Mouse (Mus musculus): ENCODE data around the gene Cyp2d11. TPM values are rescaled to one million over a fixed set of nuclear protein-coding genes. Genes with fewer than 3 reads are reported as not detected.
"Not testable (repeated sequence)": the region's sequence is repeated elsewhere in the genome, so short reads cannot be mapped to it uniquely, and the experiment has no call there.

Gene Cyp2d11
- polyA plus RNA-seq, 1 experiment from 2014 or later = not detected

GRCm38 (mm10) chr15:82375855-82376254, 18.0 kb downstream of the Cyp2d11 start:
- H3K36me3 ChIP-seq (ENCODE audit: control insufficient read depth, insufficient read depth) = no peaks in the 10 kb centered on the region
- H3K4me3 ChIP-seq (replicated peaks; ENCODE audit: low read length) = no peak overlapping the region
- no peak for ATAC-seq
- H3K4me2 ChIP-seq (ENCODE audit: low read length) = no peak overlapping the region
- H3K9ac ChIP-seq (replicated peaks; ENCODE audit: low read depth, low read length) = no peak overlapping the region
- peak overlapping the region; percentile 41; the same call in 1 of the 2 replicates for H3K27ac ChIP-seq (ENCODE audit: low read length)
- H3K4me1 ChIP-seq (replicated peaks; ENCODE audit: control insufficient read depth, insufficient read depth, low read length) = peaks cover 18% of the 10 kb centered on the region
- 87% methylated on average over 9 of the region's 9 CpGs for WGBS
- H3K9me3 ChIP-seq (ENCODE audit: control insufficient read depth, low read length) = no peaks in the 10 kb centered on the region
- H3K27me3 ChIP-seq (replicated peaks; ENCODE audit: control insufficient read depth, insufficient read depth, low read length) = no peaks in the 10 kb centered on the region

GRCm38 (mm10) chr15:82374437-82374836, 19.4 kb downstream of the Cyp2d11 start:
- H3K4me1 ChIP-seq (replicated peaks; ENCODE audit: control insufficient read depth, insufficient read depth, low read length) = peaks cover 13% of the 10 kb centered on the region
- 79% methylated on average over 5 of the region's 5 CpGs for whole genome bisulfite sequencing
- no peak for ATAC-seq

GRCm38 (mm10) chr15:82372991-82373390, 20.8 kb downstream of the Cyp2d11 start:
- Histone ChIP-seq H3K36me3 (ENCODE audit: control insufficient read depth, insufficient read depth) (no peaks in the 10 kb centered on the region), H3K27ac (ENCODE audit: low read length) (no peak overlapping the region), H3K4me2 (ENCODE audit: low read length) (no peak overlapping the region), H3K9ac (replicated peaks; ENCODE audit: low read depth, low read length) (no peak overlapping the region), H3K9me3 (ENCODE audit: control insufficient read depth, low read length) (no peaks in the 10 kb centered on the region), H3K4me1 (replicated peaks; ENCODE audit: control insufficient read depth, insufficient read depth, low read length) (peaks cover 13% of the 10 kb centered on the region), H3K27me3 (replicated peaks; ENCODE audit: control insufficient read depth, insufficient read depth, low read length) (no peaks in the 10 kb centered on the region), H3K4me3 (replicated peaks; ENCODE audit: low read length) (no peak overlapping the region)
- 85% methylated on average over 5 of the region's 5 CpGs for WGBS
- no peak for ATAC-seq

More at GRCm38 (mm10) chr15:82374437-82374836, 19.4 kb downstream of the Cyp2d11 start:
- Histone ChIP-seq H3K27me3 (replicated peaks; ENCODE audit: control insufficient read depth, insufficient read depth, low read length) (no peaks in the 10 kb centered on the region), H3K27ac (ENCODE audit: low read length) (no peak overlapping the region), H3K9ac (replicated peaks; ENCODE audit: low read depth, low read length) (no peak overlapping the region), H3K4me3 (replicated peaks; ENCODE audit: low read length) (no peak overlapping the region), H3K9me3 (ENCODE audit: control insufficient read depth, low read length) (no peaks in the 10 kb centered on the region), H3K4me2 (ENCODE audit: low read length) (no peak overlapping the region), H3K36me3 (ENCODE audit: control insufficient read depth, insufficient read depth) (no peaks in the 10 kb centered on the region)

- H3K4me2 ChIP-seq (ENCODE audit: low read length) = no peak overlapping the region
- H3K27me3 ChIP-seq (replicated peaks; ENCODE audit: control insufficient read depth, insufficient read depth, low read length) = no peaks in the 10 kb centered on the region
- H3K4me3 ChIP-seq (replicated peaks; ENCODE audit: low read length) = no peak overlapping the region
- H3K4me1 ChIP-seq (replicated peaks; ENCODE audit: control insufficient read depth, insufficient read depth, low read length) = peaks cover 13% of the 10 kb centered on the region
- 88% methylated on average over 6 of the region's 6 CpGs for WGBS
- no peaks in the 10 kb centered on the region for H3K36me3 ChIP-seq (ENCODE audit: control insufficient read depth, insufficient read depth)
- ATAC-seq = no peak
- H3K9me3 ChIP-seq (ENCODE audit: control insufficient read depth, low read length) = no peaks in the 10 kb centered on the region
- no peak overlapping the region for H3K9ac ChIP-seq (replicated peaks; ENCODE audit: low read depth, low read length)
- no peak overlapping the region for H3K27ac ChIP-seq (ENCODE audit: low read length)
Measured at GRCm38 (mm10) chr15:82372446-82372845, 21.4 kb downstream of the Cyp2d11 start.

- WGBS = 81% methylated on average over 1 of the region's 1 CpGs
- ATAC-seq = no peak
- Histone ChIP-seq H3K4me2 (ENCODE audit: low read length) (no peak overlapping the region), H3K27ac (ENCODE audit: low read length) (no peak overlapping the region), H3K4me1 (replicated peaks; ENCODE audit: control insufficient read depth, insufficient read depth, low read length) (no peaks in the 10 kb centered on the region), H3K9ac (replicated peaks; ENCODE audit: low read depth, low read length) (no peak overlapping the region), H3K27me3 (replicated peaks; ENCODE audit: control insufficient read depth, insufficient read depth, low read length) (no peaks in the 10 kb centered on the region), H3K9me3 (ENCODE audit: control insufficient read depth, low read length) (no peaks in the 10 kb centered on the region), H3K4me3 (replicated peaks; ENCODE audit: low read length) (no peak overlapping the region), H3K36me3 (ENCODE audit: control insufficient read depth, insufficient read depth) (no peaks in the 10 kb centered on the region)
Measured at GRCm38 (mm10) chr15:82368851-82369250, 25.0 kb downstream of the Cyp2d11 start.

GRCm38 (mm10) chr15:82368146-82368545, 25.7 kb downstream of the Cyp2d11 start:
- Histone ChIP-seq H3K27ac (ENCODE audit: low read length) (no peak overlapping the region), H3K4me3 (replicated peaks; ENCODE audit: low read length) (no peak overlapping the region), H3K4me1 (replicated peaks; ENCODE audit: control insufficient read depth, insufficient read depth, low read length) (no peaks in the 10 kb centered on the region), H3K9me3 (ENCODE audit: control insufficient read depth, low read length) (no peaks in the 10 kb centered on the region), H3K27me3 (replicated peaks; ENCODE audit: control insufficient read depth, insufficient read depth, low read length) (no peaks in the 10 kb centered on the region), H3K9ac (replicated peaks; ENCODE audit: low read depth, low read length) (no peak overlapping the region), H3K4me2 (ENCODE audit: low read length) (no peak overlapping the region), H3K36me3 (ENCODE audit: control insufficient read depth, insufficient read depth) (no peaks in the 10 kb centered on the region)
- 97% methylated on average over 4 of the region's 4 CpGs for WGBS
- ATAC-seq = no peak

- H3K27me3 ChIP-seq (replicated peaks; ENCODE audit: control insufficient read depth, insufficient read depth, low read length); ATAC-seq; H3K4me1 ChIP-seq (replicated peaks; ENCODE audit: control insufficient read depth, insufficient read depth, low read length); H3K36me3 ChIP-seq (ENCODE audit: control insufficient read depth, insufficient read depth); H3K9ac ChIP-seq (replicated peaks; ENCODE audit: low read depth, low read length); H3K9me3 ChIP-seq (ENCODE audit: control insufficient read depth, low read length); H3K4me2 ChIP-seq (ENCODE audit: low read length); H3K27ac ChIP-seq (ENCODE audit: low read length); H3K4me3 ChIP-seq (replicated peaks; ENCODE audit: low read length): not testable (repeated sequence)
- 9% methylated on average over 6 of the region's 9 CpGs for WGBS
Measured at GRCm38 (mm10) chr15:82364561-82364960, 29.3 kb downstream of the Cyp2d11 start.

- not testable (repeated sequence) for H3K4me1 ChIP-seq (replicated peaks; ENCODE audit: control insufficient read depth, insufficient read depth, low read length); H3K27me3 ChIP-seq (replicated peaks; ENCODE audit: control insufficient read depth, insufficient read depth, low read length); H3K36me3 ChIP-seq (ENCODE audit: control insufficient read depth, insufficient read depth); H3K27ac ChIP-seq (ENCODE audit: low read length); ATAC-seq; H3K4me2 ChIP-seq (ENCODE audit: low read length); H3K9me3 ChIP-seq (ENCODE audit: control insufficient read depth, low read length); H3K9ac ChIP-seq (replicated peaks; ENCODE audit: low read depth, low read length); H3K4me3 ChIP-seq (replicated peaks; ENCODE audit: low read length)
- 78% methylated on average over 7 of the region's 12 CpGs for WGBS
Measured at GRCm38 (mm10) chr15:82363801-82364200, 30.0 kb downstream of the Cyp2d11 start.

GRCm38 (mm10) chr15:82362234-82362633, 31.6 kb downstream of the Cyp2d11 start:
- H3K9ac ChIP-seq (replicated peaks; ENCODE audit: low read depth, low read length) = no peak overlapping the region
- H3K4me2 ChIP-seq (ENCODE audit: low read length) = no peak overlapping the region
- no peaks in the 10 kb centered on the region for H3K36me3 ChIP-seq (ENCODE audit: control insufficient read depth, insufficient read depth)
- no peaks in the 10 kb centered on the region for H3K27me3 ChIP-seq (replicated peaks; ENCODE audit: control insufficient read depth, insufficient read depth, low read length)
- no peak for ATAC-seq
- no peaks in the 10 kb centered on the region for H3K4me1 ChIP-seq (replicated peaks; ENCODE audit: control insufficient read depth, insufficient read depth, low read length)
- no peaks in the 10 kb centered on the region for H3K9me3 ChIP-seq (ENCODE audit: control insufficient read depth, low read length)
- 99% methylated on average over 3 of the region's 4 CpGs for WGBS
- H3K27ac ChIP-seq (ENCODE audit: low read length) = no peak overlapping the region
- H3K4me3 ChIP-seq (replicated peaks; ENCODE audit: low read length) = no peak overlapping the region

- Histone ChIP-seq H3K27me3 (replicated peaks; ENCODE audit: control insufficient read depth, insufficient read depth, low read length) (no peaks in the 10 kb centered on the region), H3K4me3 (replicated peaks; ENCODE audit: low read length) (no peak overlapping the region), H3K4me2 (ENCODE audit: low read length) (no peak overlapping the region), H3K27ac (ENCODE audit: low read length) (no peak overlapping the region), H3K9me3 (ENCODE audit: control insufficient read depth, low read length) (no peaks in the 10 kb centered on the region), H3K36me3 (ENCODE audit: control insufficient read depth, insufficient read depth) (no peaks in the 10 kb centered on the region), H3K4me1 (replicated peaks; ENCODE audit: control insufficient read depth, insufficient read depth, low read length) (no peaks in the 10 kb centered on the region), H3K9ac (replicated peaks; ENCODE audit: low read depth, low read length) (no peak overlapping the region)
- WGBS = 78% methylated on average over 11 of the region's 11 CpGs
- ATAC-seq = no peak
Measured at GRCm38 (mm10) chr15:82361459-82362018, 32.3 kb downstream of the Cyp2d11 start.
